Mouse (Mus musculus): ENCODE data around the gene Otud5. TPM values are rescaled to one million over a fixed set of nuclear protein-coding genes. Genes with fewer than 3 reads are reported as not detected.
A peak's percentile ranks its signal among the peaks of the same experiment; 100 is the strongest.
"Not testable (repeated sequence)": the region's sequence is repeated elsewhere in the genome, so short reads cannot be mapped to it uniquely, and the experiment has no call there.

Gene Otud5
- polyA plus RNA-seq, 1 experiment from 2014 or later = 53.8 TPM

DNA sequence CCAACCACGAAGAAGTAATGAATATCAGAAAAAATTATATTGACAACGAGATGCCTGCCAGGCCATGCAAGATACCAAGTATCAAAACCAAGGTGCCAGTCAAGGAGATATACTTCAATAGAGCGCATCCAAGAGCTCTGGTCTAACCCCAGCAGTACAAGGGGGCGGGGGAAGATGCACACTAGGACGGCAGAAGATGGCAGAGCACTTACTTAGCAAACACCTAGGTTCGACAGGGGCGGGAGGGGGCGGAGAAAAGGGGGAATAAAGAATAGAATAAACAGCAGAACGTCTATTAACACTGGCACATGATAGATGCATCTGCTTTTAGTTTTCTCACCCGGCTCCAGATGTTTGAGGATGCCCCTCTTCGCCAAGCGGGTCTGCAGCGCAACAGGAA is 57.0 kb downstream of the Otud5 start:
- no peak for ATAC-seq (replicated peaks)
- Histone ChIP-seq H3K4me3 (peak overlapping the region; percentile 67), H3K27me3 (no peaks in the 10 kb centered on the region), H3K4me1 (peaks cover 13% of the 10 kb centered on the region), H3K9me3 (no peaks in the 10 kb centered on the region), H3K27ac (replicated peaks) (peak overlapping the region; percentile 92; the same call in 1 of the 2 replicates), H3K4me2 (replicated peaks) (peak overlapping the region; percentile 49), H3K9ac (replicated peaks) (peak overlapping the region; percentile 64), H3K36me3 (peaks cover 14% of the 10 kb centered on the region; the same call in 1 of the 2 replicates)
- WGBS = 27% methylated on average over 13 of the region's 13 CpGs

DNA sequence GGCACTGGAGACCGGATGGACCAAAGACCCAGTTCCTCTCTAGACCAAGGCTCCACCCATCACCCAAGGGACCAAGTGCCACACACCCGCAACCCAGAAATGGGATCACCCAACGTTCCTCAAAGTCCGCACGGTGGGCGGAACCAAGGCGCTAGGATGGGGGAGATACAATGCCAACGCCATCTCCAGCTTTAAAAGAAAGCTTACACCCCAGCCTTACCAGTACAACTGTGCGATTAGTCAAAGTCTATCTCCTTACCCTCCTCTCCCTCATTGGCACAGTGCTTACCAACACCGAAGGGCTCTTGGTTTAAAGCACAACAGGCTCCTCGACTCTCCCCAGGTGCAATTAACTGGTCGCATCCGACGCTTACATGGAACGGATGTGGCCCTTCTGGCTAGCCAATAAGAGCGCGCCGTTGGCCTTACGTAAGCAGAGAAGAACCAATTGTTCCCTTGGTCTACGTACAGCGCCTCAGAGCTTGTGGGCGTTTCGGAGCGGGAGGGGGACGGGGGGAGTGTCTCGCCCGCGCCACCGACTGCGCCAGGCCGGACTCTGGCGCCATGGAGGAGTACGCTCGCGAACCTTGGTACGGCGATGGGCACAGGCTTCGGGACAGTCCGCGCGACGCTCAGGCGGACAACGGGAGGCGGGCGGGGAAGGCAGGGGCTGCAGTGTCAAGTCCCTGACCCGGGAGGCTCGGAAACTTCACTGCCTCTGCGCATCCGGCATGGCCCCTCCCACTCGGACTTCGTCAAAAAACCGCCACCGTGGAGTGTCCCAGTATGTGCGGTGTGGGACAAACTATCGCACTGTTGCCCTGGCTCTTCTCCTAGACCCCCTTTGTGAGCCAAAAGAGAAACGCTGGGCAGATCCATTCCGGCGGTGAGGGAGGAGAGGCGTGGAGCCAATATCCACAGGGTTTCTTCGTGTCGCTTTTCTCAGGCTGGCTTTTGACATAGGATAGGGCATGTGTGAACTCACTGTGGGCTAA is 58.0 kb downstream of the Otud5 start, which contains the start of the genes Pqbp1 and Timm17b:
Pqbp1 (minus strand) TSS at position 390 of the 995 bp plus-strand sequence.
Timm17b (plus strand) TSS at position 478 of the 995 bp plus-strand sequence.
- H3K36me3 ChIP-seq = peaks cover 12% of the 10 kb centered on the region; the same call in 1 of the 2 replicates
- peaks cover 13% of the 10 kb centered on the region for H3K4me1 ChIP-seq
- peak within 1 kb of the TSS; percentile 64 for H3K9ac ChIP-seq (replicated peaks)
- no peaks in the 10 kb centered on the region for H3K9me3 ChIP-seq
- H3K4me3 ChIP-seq = peak within 1 kb of the TSS; percentile 67
- peak within 1 kb of the TSS; percentile 49 for H3K4me2 ChIP-seq (replicated peaks)
- peak; percentile 99 for ATAC-seq (replicated peaks)
- H3K27ac ChIP-seq (replicated peaks) = peak within 1 kb of the TSS; percentile 92
- H3K27me3 ChIP-seq = no peaks in the 10 kb centered on the region
- 18% methylated on average over 62 of the region's 62 CpGs for WGBS

DNA sequence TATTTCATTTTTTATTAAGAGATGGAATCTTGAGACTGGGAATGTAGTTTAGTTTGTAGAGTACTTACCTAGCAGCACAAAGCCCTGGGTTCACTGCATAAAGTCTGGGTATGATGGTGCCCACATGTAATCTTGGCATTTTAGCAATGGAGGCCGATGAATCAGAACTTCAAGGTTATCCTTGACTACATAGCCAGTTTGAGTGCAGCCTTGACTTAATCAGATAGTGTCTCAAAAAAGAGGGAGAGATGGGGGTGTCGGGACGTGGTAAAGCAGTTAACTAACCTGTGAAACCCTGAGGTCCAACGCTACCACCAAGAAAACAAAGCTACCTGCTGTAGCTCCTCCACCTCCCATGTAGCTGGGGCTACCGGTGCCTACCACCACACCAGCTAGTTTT is 63.3 kb downstream of the Otud5 start:
- 0 out of 2 replicates have a peak, but pooled peaks cover 5% of the 10 kb centered on the region for H3K4me1 ChIP-seq
- no peaks in the 10 kb centered on the region for H3K27me3 ChIP-seq
- H3K4me3 ChIP-seq = no peak overlapping the region
- no peak overlapping the region for H3K4me2 ChIP-seq (replicated peaks)
- no peak overlapping the region for H3K27ac ChIP-seq (replicated peaks)
- peaks cover 7% of the 10 kb centered on the region; the same call in 1 of the 2 replicates for H3K36me3 ChIP-seq
- WGBS = 95% methylated on average over 5 of the region's 5 CpGs
- no peak for ATAC-seq (replicated peaks)
- no peaks in the 10 kb centered on the region for H3K9me3 ChIP-seq
- no peak overlapping the region for H3K9ac ChIP-seq (replicated peaks)

DNA sequence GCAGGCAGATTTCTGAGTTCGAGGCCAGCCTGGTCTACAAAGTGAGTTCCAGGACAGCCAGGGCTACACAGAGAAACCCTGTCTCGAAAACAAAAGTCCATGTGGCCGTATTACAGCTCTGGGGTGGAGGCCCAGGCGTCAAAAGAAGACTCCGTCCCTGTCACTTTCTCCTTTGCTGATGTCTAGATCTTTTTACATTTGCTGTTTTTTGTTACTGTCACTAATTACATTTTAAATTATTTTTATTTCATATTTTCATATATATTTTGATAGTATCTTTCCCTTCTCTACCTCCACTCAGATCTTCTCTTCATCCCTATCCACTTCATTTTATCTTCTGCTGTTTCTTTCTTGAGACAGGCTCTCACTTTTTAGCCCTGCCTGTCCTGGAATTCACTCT is 66.6 kb downstream of the Otud5 start, which contains the start of gene Gm10491:
Gm10491 (minus strand) TSS at position 101 of the 400 bp plus-strand sequence.
- no peak within 1 kb of the TSS for H3K4me3 ChIP-seq
- peaks cover 7% of the 10 kb centered on the region; the same call in 1 of the 2 replicates for H3K36me3 ChIP-seq
- no peaks in the 10 kb centered on the region for H3K27me3 ChIP-seq
- H3K4me2 ChIP-seq (replicated peaks) = no peak within 1 kb of the TSS
- ATAC-seq (replicated peaks) = no peak
- H3K27ac ChIP-seq (replicated peaks) = no peak within 1 kb of the TSS
- WGBS = 93% methylated on average over 5 of the region's 5 CpGs
- H3K9ac ChIP-seq (replicated peaks) = no peak within 1 kb of the TSS
- no peaks in the 10 kb centered on the region for H3K4me1 ChIP-seq
- no peaks in the 10 kb centered on the region for H3K9me3 ChIP-seq

DNA sequence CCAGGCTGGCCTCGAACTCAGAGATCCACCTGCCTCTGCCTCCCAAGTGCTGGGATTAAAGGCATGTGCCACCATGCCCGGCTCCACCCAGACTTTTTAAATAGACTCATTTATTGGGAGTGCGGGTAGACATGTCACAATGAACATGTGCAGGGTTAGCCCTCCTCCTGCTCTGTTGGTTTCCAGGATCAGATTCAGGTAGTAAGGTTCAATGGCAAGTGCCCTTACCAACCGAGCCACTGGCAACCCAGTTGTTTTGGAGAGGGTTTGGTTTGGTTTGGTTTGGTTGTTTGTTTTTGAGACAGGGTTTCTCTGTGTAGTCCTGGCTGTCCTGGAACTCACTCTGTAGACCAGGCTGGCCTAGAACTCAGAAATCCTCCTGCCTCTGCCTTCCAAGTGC is 68.1 kb downstream of the Otud5 start, which contains the start of gene Gm10490:
Gm10490 (plus strand) TSS at position 301 of the 400 bp plus-strand sequence.
- not testable (repeated sequence) for H3K27ac ChIP-seq (replicated peaks); H3K4me3 ChIP-seq; H3K27me3 ChIP-seq; H3K9me3 ChIP-seq; H3K9ac ChIP-seq (replicated peaks); H3K4me1 ChIP-seq; H3K4me2 ChIP-seq (replicated peaks); H3K36me3 ChIP-seq; ATAC-seq (replicated peaks)
- WGBS = 90% methylated on average over 4 of the region's 4 CpGs

DNA sequence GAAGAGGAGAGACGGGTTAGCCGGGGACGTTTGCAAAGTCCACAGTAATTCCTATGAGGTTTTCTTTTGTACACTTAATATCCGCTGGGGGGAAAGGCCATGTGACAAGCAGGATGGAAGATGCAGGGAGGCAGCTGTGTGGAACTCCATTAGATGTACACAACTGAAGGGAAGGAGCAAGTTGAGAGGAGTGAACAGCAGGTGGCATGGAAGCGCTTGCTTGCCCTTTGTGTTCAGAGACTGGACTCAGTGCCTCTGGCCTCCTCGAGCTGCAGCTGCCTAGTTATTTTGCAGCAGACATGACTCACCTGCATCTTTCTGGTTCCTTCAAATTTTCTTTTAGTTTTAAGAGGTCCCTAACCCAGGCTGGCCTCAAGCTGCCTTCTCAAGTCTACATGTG is 69.3 kb downstream of the Otud5 start:
- 42% methylated on average over 6 of the region's 6 CpGs for WGBS

DNA sequence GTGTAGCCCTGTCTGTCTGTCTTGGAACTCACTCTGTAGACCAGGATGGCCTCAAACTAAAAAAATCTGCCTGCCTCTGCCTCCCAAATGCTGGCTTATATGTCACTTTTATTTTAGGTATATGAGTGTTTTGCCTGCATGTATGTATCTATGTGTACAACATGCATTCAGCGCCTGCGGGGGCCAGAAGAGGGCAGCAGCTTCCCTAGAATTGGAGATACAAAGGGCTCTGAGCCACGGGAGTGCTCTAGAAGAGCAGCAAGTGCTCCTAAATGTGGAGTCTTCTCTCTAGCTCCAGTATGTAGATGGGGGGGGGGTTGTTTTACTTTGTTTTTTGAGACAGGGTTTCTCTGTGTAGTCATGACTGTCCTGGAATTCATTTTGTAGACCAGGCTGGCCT is 74.5 kb downstream of the Otud5 start:
- H3K27ac ChIP-seq (replicated peaks); H3K9me3 ChIP-seq; H3K27me3 ChIP-seq; H3K4me1 ChIP-seq; ATAC-seq (replicated peaks); H3K36me3 ChIP-seq; H3K4me2 ChIP-seq (replicated peaks); H3K4me3 ChIP-seq; H3K9ac ChIP-seq (replicated peaks): not testable (repeated sequence)
- WGBS = 14% methylated on average over 3 of the region's 3 CpGs

More for the DNA sequence above, 69.3 kb downstream of the Otud5 start:
- ATAC-seq (replicated peaks) = no peak
- Histone ChIP-seq H3K27ac (replicated peaks) (no peak overlapping the region), H3K9ac (replicated peaks) (no peak overlapping the region), H3K9me3 (no peaks in the 10 kb centered on the region), H3K36me3 (peaks cover 7% of the 10 kb centered on the region; the same call in 1 of the 2 replicates), H3K27me3 (no peaks in the 10 kb centered on the region), H3K4me2 (replicated peaks) (no peak overlapping the region), H3K4me1 (no peaks in the 10 kb centered on the region), H3K4me3 (no peak overlapping the region)

DNA sequence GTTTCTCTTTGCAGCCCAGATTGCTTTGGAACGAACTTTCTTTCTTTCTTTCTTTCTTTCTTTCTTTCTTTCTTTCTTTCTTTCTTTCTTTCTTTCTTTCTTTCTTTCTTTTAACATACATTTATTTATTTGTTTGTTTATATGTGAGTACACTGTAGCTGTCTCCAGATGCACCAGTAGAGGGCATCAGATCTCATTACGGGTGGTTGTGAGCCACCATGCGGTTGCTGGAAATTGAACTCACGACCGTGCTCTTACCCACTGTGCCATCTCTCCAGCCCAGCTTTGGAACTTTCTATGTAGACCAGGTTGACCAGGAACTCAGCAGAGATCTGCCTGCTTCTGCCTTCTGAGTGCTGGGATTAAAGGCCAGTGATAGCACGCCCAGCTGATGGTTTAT is 76.8 kb downstream of the Otud5 start:
- H3K36me3 ChIP-seq; ATAC-seq (replicated peaks); H3K27me3 ChIP-seq; H3K9me3 ChIP-seq; H3K27ac ChIP-seq (replicated peaks); H3K4me2 ChIP-seq (replicated peaks); H3K9ac ChIP-seq (replicated peaks); H3K4me3 ChIP-seq: not testable (repeated sequence)
- WGBS = 75% methylated on average over 6 of the region's 6 CpGs
- peaks cover 14% of the 10 kb centered on the region; the same call in 1 of the 2 replicates for H3K4me1 ChIP-seq

DNA sequence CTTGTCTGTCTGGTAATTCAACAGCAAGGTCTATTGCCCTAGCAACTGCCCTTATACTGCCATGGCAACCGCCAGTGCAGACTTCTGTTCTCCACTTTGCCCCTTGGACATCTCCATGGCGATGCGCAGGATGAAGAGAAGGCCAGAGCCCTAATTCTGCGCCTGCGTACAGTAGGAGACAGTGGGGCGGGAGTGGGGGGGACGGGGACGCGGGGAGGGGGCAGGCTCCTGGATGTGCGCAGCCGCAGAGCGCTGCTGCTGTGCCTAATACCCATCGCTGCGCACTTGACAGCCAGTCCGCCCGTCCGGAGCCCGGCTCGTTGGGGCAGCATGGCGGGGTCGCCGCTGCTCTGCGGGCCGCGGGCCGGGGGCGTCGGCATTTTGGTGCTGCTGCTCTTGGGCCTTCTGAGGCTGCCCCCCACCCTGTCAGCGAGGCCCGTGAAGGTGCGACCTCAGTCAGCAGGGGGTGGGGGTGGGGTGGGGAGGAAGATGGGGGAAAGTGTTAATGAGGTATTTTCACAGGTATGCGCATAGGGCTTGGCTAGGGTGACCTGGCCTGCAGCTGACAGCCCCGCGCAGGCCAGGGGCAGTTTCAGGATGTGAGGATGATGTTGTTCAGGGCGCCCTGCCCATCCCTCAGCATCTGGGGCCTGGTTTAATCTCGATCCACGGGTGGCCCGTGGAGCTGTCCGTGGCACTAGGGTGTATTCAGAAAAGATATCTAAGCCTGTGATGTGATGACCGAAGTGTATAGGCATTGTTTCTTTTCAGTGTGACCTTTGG is 78.6 kb downstream of the Otud5 start, which contains the start of gene Pcsk1n:
Pcsk1n (plus strand) TSS at position 222 of the 783 bp plus-strand sequence.
- H3K27ac ChIP-seq (replicated peaks) = peak within 1 kb of the TSS; percentile 64
- no peaks in the 10 kb centered on the region for H3K36me3 ChIP-seq
- ATAC-seq (replicated peaks) = peak; percentile 89
- H3K4me3 ChIP-seq = peak within 1 kb of the TSS; percentile 50
- peak within 1 kb of the TSS; percentile 59 for H3K9ac ChIP-seq (replicated peaks)
- no peaks in the 10 kb centered on the region for H3K27me3 ChIP-seq
- H3K4me2 ChIP-seq (replicated peaks) = peak within 1 kb of the TSS; percentile 53
- peaks cover 16% of the 10 kb centered on the region; the same call in 1 of the 2 replicates for H3K4me1 ChIP-seq
- H3K9me3 ChIP-seq = no peaks in the 10 kb centered on the region
- 20% methylated on average over 40 of the region's 40 CpGs for WGBS

DNA sequence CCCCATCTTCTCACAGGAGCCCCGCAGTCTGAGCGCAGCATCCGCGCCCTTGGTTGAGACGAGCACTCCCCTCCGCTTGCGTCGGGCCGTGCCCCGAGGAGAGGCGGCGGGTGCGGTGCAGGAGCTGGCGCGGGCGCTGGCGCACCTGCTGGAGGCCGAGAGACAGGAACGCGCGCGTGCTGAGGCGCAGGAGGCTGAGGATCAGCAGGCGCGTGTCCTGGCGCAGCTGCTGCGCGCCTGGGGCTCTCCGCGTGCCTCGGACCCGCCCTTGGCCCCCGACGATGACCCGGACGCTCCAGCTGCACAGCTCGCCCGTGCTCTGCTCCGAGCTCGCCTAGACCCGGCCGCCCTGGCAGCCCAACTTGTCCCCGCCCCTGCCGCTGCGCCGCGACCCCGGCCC is 80.9 kb downstream of the Otud5 start:
- Histone ChIP-seq H3K4me2 (replicated peaks) (peak overlapping the region; percentile 53), H3K9me3 (no peaks in the 10 kb centered on the region)

More for the DNA sequence above, 80.9 kb downstream of the Otud5 start:
- H3K9ac ChIP-seq (replicated peaks) = peak overlapping the region; percentile 44
- no peak for ATAC-seq (replicated peaks)
- H3K36me3 ChIP-seq = no peaks in the 10 kb centered on the region
- peaks cover 16% of the 10 kb centered on the region; the same call in 1 of the 2 replicates for H3K4me1 ChIP-seq
- H3K27me3 ChIP-seq = no peaks in the 10 kb centered on the region
- no peak overlapping the region for H3K27ac ChIP-seq (replicated peaks)
- 17% methylated on average over 47 of the region's 48 CpGs for WGBS
- peak overlapping the region; percentile 50 for H3K4me3 ChIP-seq

Data from forebrain, embryonic 15.5 days (tissue).